In the genomic region with DNA sequence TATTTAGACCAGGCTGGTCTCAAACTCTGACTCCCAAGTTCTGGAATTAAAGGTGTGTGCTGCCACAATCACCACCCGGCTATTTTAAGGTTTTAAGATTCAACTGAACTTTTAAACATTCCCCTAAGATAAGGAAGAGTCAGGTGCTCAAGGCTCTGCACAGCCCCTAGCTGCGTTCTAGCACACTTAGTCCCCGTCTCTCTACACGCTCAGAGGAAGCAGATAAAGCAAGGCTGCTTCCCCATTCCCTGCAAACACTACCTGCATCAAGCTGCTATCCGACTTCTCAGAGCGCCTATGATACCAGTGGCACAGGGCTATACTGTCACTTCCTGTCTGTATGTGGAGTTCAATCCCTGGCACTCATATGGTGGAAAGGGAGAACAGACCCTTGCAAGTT, we compare ENCODE assay signal across 17 mouse cellular contexts.
"Had no signal": no experiment of that assay in that cellular context is flagged by ENCODE, and none has a peak within 500 bp of the region (broad histone marks: within the 10 kb centered on the region; RNA-seq: fewer than 3 reads in every experiment).

No protein-coding gene starts in this region.

- H3K9me3 ChIP-seq: kidney, embryonic 15.5 days; limb, embryonic 12.5 days; limb, embryonic 15.5 days; neural tube, embryonic 13.5 days; stomach, embryonic 15.5 days had no signal

- H3K9ac ChIP-seq: kidney, embryonic 15.5 days; limb, embryonic 12.5 days; limb, embryonic 15.5 days; liver, embryonic 14.5 days; liver, postnatal 0 days; lung, embryonic 14.5 days; neural tube, embryonic 13.5 days; stomach, embryonic 15.5 days had no signal

- H3K27me3 ChIP-seq: kidney, embryonic 15.5 days; limb, embryonic 12.5 days; limb, embryonic 15.5 days; neural tube, embryonic 13.5 days; stomach, embryonic 15.5 days had no signal

- H3K4me3 ChIP-seq: kidney, embryonic 15.5 days; limb, embryonic 12.5 days; limb, embryonic 15.5 days; neural tube, embryonic 13.5 days; stomach, embryonic 15.5 days had no signal

- DNase-seq: kidney, adult 8-10 months; kidney, postnatal 10 days; kidney, postnatal 4 days; left cerebral cortex, postnatal 4 days; liver, postnatal 0 days; lung, embryonic 14.5 days; midbrain, embryonic 14.5 days; retina, postnatal 1 day; right cerebral cortex, postnatal 25 days; spleen, adult 18-20 months; thymus, postnatal 25 days had no signal

- H3K27ac ChIP-seq: kidney, embryonic 15.5 days; limb, embryonic 12.5 days; limb, embryonic 15.5 days; liver, embryonic 14.5 days; neural tube, embryonic 13.5 days; stomach, embryonic 15.5 days had no signal

- H3K4me1 ChIP-seq: kidney, embryonic 15.5 days; limb, embryonic 12.5 days; limb, embryonic 15.5 days; stomach, embryonic 15.5 days had no signal

- H3K36me3 ChIP-seq: stomach, embryonic 15.5 days had no signal
